Mouse (Mus musculus): ENCODE data around the gene Qtrt1. TPM values are rescaled to one million over a fixed set of nuclear protein-coding genes. Genes with fewer than 3 reads are reported as not detected.

Gene Qtrt1
- total RNA-seq, 2 experiments from 2014 or later: 8.5 to 11.4 TPM

- no peak for DNase-seq
Measured at GRCm38 (mm10) chr9:21419646-21420045, 8.0 kb downstream of the Qtrt1 start.

GRCm38 (mm10) chr9:21424631-21425555 is 13.3 kb downstream of the Qtrt1 start, which contains the start of gene Dnm2:
Gene Dnm2 (plus strand): TSS chr9:21424908.
- peak; percentile 92 for DNase-seq

DNA sequence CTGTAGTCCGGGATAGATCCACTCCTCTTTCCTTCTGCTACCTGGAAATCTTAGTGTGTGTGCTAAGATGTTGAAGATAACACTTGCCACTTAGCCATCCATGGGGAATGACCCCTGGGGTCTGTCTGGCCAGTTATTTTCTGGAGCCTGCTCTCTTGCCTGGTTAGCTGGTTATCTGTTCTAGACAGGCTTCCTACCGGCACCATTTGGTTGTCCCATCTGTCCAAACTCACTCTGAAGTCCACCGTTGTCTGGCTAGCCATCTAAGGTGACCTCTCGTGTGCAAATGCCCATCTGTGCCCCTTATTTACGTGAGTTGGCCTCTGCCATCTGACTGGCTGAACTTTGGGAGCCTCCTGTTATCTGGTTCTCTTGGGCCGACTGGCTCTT is 13.9 kb downstream of the Qtrt1 start:
- no peak for DNase-seq

DNA sequence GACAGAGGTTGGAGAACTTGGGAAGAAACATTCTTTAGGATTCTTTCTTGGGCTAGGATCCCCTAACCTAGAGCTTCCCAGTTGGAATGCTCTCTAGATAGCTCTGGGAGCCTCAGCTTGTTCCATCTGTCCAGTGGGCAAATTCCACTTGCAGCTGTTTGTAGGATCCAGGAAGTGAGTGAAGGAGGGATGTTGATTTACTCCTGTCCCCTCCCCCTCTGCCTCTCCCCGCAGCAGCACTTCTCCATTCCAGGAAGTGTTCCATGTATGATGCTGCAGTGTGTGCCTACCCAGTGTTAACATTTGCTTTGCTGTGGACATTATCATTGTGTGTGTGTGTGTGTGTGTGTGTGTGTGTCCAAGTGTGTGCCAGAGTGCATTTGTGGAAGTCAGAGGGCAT is 14.4 kb downstream of the Qtrt1 start:
- DNase-seq: no peak

- DNase-seq: no peak
Measured at GRCm38 (mm10) chr9:21426525-21426924, 14.9 kb downstream of the Qtrt1 start.

DNA sequence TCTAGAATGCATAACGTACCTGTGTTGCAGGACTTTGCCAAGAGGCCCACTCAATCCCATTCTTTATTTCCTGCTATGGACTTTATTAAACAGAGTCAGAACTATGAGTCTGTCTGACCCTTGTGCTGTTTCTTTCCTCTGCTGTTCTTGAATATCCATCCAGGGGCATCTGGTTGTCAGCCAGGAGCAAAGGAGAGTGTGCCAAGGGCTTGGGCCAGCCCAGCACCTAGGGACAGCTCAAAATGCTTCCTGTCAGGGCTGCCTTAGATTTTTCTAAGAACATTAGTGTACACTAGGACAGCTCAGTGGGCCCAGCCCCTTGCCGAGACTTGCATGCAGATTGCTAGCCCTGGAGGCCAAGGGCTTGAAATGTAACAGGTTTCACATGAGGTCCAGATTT is 16.1 kb downstream of the Qtrt1 start:
- peak; percentile 46 for DNase-seq

DNA sequence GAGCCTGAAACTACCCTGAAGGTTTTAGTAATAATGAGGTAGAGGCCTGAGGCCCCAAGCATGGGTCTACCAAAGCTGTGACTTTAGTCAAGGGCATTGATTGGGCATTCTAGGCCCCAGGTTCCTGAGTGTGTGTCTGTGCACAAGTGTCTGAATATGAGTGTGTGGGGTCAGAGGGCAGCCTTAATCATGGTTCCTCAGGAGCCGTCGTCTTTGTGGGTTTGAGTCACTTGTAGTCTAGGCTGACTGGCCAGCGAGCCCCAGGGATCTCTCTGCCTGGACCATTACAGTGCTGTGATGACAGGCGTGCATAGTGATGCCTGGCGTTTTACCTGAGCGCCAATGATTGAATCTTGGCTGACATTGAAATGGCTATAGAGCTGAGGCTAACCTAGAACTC is 16.5 kb downstream of the Qtrt1 start:
- no peak for DNase-seq

DNA sequence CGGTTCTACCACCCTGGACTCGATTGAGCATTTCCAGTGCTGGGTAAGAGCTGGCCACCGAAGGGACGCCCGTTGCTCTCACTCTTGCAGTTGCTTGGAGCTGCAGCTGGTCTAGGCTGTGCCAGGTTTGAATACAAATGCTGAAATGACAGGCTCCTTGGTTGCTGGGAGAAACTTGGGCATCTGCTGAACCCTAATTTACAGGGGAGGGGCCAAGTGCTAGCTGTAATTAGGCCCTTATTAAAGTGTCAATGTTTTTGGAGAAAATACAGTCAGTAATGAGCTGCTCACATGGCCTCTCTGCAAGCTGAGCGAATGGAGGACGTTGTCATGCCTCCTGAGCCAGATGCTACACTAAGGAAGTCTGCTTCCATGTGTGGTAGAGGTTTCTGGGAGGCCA is 19.1 kb downstream of the Qtrt1 start:
- no peak for DNase-seq

GRCm38 (mm10) chr9:21432066-21432465 is 20.4 kb downstream of the Qtrt1 start:
- no peak for DNase-seq

- no peak for DNase-seq
Measured at GRCm38 (mm10) chr9:21433766-21434165, 22.1 kb downstream of the Qtrt1 start.

DNA sequence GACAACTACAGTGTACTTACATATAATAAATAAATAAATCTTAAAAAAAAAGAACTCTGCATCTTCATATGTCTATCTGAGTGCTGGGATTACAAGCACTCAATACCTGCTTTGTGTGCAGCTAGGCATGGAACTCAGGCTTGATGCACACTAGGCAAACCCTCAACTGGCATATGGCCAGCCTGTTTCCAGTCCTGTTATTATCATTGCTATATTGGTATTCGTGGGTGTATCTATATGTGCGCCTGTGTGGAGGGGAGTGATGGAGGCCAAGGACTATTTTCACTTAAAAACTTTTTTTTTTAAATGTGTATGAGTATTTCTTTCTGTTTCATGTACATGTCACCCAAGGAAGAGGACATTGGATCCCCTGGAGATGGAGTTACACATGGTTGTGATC is 22.8 kb downstream of the Qtrt1 start:
- DNase-seq: no peak

DNA sequence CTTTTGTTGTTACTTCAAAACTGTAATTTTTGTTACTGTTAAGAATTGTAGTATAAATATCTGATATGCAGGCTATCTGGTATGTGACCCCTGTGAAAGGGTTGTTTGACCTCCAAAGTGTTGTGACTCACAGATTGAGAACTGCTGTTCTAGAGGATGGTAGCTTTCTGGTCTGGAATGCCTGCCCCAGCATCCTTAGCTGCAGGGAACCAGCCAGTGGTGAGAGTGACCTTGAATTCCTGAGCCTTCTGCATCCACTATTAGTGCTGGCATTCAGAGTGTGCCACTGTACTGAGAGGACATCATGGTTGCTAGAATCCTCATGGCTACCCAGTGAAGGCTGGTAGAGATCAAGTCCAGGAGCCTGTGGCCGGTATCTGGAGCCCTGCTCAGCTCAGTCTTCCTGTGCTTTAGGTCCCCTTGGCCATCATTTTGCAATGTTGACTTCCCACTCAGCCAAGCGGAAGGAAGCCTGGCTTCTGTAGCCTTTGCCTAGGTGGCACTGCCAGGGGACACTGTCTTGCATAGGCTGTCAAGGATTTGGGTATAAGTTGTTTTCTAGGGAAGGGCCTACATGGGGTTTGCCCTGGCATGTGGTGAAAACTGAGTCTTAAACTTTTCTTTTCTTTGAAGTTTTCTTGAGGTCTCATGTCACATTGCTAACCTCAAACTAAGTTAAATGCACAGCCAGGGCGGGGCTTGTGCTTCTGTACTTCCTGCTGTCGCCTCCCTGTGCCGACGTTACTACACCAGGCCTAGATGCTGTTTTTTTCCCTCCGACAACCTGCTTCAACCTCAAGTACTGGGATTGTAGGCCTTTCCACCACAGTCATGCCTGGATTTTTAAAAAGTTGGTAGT is 24.4 kb downstream of the Qtrt1 start:
- DNase-seq: no peak

DNA sequence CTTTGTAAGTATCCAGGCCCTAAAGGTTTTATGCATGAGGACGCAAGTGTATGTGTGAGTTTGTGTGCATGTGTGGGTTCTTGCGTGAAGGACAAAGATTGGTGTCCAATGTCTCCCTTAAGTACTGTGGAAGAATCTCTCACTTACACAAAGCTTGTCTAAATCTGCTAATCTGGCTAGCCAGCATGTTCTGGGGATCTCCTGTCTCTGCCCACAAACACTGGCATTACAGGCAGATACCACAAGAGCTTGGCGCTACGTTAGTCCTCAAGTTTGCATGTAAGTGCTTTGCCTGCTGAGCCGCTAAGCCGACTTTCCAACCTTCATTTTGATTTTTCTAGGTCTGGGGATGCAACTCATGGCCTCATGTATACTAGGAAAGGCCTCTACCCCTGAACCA is 25.9 kb downstream of the Qtrt1 start:
- no peak for DNase-seq

- DNase-seq: peak; percentile 50
Measured at GRCm38 (mm10) chr9:21438219-21438618, 26.6 kb downstream of the Qtrt1 start.

GRCm38 (mm10) chr9:21439456-21439855 is 27.8 kb downstream of the Qtrt1 start:
- no peak for DNase-seq

DNA sequence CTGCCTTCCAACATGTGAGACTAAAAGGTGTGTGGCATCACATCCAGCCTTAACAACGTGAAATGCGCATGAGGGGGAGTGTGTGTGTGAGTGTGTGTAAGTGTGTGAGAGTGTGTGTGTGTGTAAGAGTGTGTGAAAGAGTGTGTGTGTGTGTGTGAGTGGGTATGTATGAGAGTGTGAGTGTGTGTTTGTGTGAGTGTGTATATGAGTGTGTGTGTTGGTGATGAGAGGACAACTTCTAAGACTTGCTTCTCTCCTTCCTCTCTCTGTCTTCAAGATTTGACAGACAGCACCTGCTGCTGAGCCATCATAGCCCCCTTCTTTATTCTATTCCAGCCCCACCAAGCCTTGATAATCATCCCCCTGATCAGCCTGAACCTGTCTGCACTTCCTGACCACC is 28.3 kb downstream of the Qtrt1 start:
- DNase-seq: no peak

- DNase-seq: no peak
Measured at GRCm38 (mm10) chr9:21440387-21440786, 28.8 kb downstream of the Qtrt1 start.

GRCm38 (mm10) chr9:21443853-21444252 is 32.2 kb downstream of the Qtrt1 start:
- no peak for DNase-seq

DNA sequence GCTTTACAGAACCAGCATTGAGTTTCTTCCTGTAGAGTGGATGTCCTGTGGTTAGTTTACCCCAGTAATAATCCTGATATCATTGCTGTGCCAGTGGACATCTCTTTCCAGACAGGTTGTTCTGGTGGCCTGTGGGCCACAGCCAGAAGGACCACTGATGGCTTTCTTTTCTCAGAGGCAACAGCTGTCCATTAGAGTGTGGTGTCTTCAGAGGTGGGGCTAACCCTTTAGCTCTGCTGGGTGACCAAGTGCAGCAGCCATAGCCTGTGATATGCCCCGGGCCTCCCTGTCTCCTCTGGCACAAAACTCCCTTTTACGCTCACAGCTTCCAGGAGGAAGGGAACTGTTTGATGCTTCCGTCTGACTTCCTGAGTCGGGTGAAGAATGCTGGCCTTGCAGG is 32.9 kb downstream of the Qtrt1 start:
- no peak for DNase-seq

DNA sequence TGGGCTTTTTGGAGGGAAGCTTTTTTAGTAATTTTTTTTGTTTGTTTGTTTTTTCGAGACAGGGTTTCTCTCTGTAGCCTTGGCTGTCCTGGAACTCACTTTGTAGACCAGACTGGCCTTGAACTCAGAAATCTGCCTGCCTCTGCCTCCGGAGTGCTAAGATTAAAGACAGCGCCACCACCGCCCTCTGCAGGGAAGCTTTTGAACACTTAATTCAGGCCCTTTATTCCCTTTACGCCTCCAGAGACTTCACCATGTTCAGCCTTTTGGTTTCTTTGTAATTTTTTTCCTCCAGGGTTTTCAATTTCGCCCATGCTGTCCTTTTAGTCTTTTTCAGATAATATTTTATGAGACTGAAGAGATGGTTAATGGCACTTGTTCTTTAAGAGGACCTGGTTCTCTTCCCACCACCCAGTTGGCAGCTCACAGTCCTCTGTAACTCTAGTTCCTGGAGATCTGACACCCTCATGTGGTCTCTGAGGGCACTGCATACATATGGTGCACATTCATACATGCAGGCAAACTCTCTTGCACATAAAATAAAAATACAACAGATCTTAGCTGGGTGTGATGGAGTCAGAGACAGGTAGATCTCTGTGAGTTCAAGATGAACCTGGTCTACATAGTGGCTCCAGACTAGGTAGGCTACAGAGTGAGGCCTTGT is 33.6 kb downstream of the Qtrt1 start:
- DNase-seq: no peak

DNA sequence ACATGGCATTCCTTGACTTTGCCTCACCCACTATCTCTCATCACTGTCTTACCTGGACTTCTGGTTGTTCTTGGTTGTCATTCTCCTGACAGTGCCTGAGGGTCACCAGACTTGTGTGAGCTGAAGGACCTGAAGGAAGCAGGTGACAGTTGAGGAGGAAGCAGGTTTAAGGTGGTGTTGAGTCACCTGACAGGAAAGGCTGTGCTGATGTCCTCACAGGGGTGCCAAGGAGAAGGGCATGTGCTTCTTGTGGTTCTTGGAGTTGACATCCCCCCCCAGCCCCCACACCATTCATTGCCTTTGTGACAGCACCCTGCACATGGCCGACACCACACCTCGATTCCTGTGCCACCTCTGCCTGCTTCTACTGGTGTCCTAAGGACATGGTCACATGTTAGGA is 36.1 kb downstream of the Qtrt1 start:
- DNase-seq: no peak

- no peak for DNase-seq
Measured at GRCm38 (mm10) chr9:21449710-21450109, 38.1 kb downstream of the Qtrt1 start.

- DNase-seq: no peak
Measured at GRCm38 (mm10) chr9:21450270-21450669, 38.6 kb downstream of the Qtrt1 start.

Data from gastrocnemius, postnatal 10 days (tissue).